Mouse (Mus musculus): ENCODE data around the gene Lgals3. TPM values are rescaled to one million over a fixed set of nuclear protein-coding genes. Genes with fewer than 3 reads are reported as not detected.

Gene Lgals3
- polyA plus RNA-seq, 1 experiment from 2014 or later = 13.7 TPM

DNA sequence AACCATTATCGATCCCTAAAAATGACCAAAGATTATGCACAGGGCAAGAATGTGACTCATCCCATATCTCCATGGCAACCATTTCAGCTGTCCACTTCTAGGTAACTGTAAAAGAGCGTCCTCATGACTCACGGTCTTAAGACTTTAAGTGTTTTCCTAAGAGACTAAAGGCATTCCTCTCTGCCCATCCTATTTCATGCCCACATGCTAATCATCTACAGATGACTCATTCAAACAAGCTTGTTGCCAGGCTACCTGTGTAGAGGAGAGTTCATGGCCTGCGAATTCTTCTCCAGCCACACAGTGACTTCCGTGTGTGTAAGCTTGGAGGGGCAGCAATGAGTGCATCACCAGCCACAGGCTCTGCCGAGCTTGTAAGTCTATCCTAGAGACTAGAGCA is 4.1 kb downstream of the Lgals3 start:
- peaks cover 31% of the 10 kb centered on the region for H3K4me1 ChIP-seq
- no peak for ATAC-seq
- H3K9ac ChIP-seq = no peak overlapping the region
- H3K27ac ChIP-seq = no peak overlapping the region
- no peaks in the 10 kb centered on the region for H3K9me3 ChIP-seq (replicated peaks)
- WGBS (ENCODE audit: insufficient replicate concordance) = 66% methylated on average over 6 of the region's 6 CpGs
- H3K4me2 ChIP-seq = no peak overlapping the region
- H3K36me3 ChIP-seq = no peaks in the 10 kb centered on the region
- H3K4me3 ChIP-seq = no peak overlapping the region
- peaks cover 55% of the 10 kb centered on the region for H3K27me3 ChIP-seq (replicated peaks)

- peak; percentile 84 for ATAC-seq
- Histone ChIP-seq H3K4me1 (peaks cover 23% of the 10 kb centered on the region), H3K36me3 (no peaks in the 10 kb centered on the region), H3K27me3 (replicated peaks) (peaks cover 61% of the 10 kb centered on the region), H3K27ac (no peak overlapping the region), H3K4me2 (peak overlapping the region; percentile 66), H3K4me3 (peak overlapping the region; percentile 36), H3K9me3 (replicated peaks) (no peaks in the 10 kb centered on the region), H3K9ac (peak overlapping the region; percentile 32; the same call in 1 of the 2 replicates)
- 10% methylated on average over 45 of the region's 49 CpGs for WGBS (ENCODE audit: insufficient replicate concordance)
These were observed 6.5 kb downstream of the Lgals3 start for GRCm38 (mm10) chr14:47373728-47374678.

DNA sequence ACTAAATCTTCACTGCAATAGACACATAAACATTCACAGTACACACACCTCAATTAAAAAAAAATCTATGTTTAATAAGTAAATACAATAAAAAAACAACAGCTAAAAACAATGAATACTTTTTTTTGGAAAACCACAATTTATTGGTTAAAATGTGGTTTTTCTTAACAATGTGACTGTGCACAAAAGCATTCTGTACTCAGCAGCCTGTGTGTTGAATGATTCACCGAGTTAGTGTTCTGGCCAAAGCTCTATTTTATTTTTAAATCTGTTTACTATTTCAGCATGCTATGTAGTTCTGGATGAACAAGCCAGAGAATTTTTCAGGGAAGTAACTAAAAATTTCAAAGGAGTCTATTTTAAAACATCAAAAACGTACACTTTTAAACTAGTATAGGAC is 9.0 kb downstream of the Lgals3 start:
- H3K4me3 ChIP-seq = no peak overlapping the region
- H3K27me3 ChIP-seq (replicated peaks) = peaks cover 44% of the 10 kb centered on the region

GRCm38 (mm10) chr14:47378336-47378735 is 10.8 kb downstream of the Lgals3 start:
- no peak overlapping the region for H3K4me2 ChIP-seq
- H3K9me3 ChIP-seq (replicated peaks) = no peaks in the 10 kb centered on the region
- ATAC-seq = no peak
- no peak overlapping the region for H3K4me3 ChIP-seq
- no peak overlapping the region for H3K9ac ChIP-seq
- no peak overlapping the region for H3K27ac ChIP-seq
- peaks cover 20% of the 10 kb centered on the region for H3K4me1 ChIP-seq
- peaks cover 27% of the 10 kb centered on the region for H3K27me3 ChIP-seq (replicated peaks)
- no peaks in the 10 kb centered on the region for H3K36me3 ChIP-seq
- 74% methylated on average over 7 of the region's 7 CpGs for WGBS (ENCODE audit: insufficient replicate concordance)

More for the DNA sequence above, 9.0 kb downstream of the Lgals3 start:
- Histone ChIP-seq H3K4me1 (peaks cover 23% of the 10 kb centered on the region), H3K9ac (no peak overlapping the region), H3K4me2 (no peak overlapping the region), H3K9me3 (replicated peaks) (no peaks in the 10 kb centered on the region), H3K27ac (no peak overlapping the region), H3K36me3 (no peaks in the 10 kb centered on the region)
- WGBS (ENCODE audit: insufficient replicate concordance) = 59% methylated on average over 2 of the region's 2 CpGs
- no peak for ATAC-seq

DNA sequence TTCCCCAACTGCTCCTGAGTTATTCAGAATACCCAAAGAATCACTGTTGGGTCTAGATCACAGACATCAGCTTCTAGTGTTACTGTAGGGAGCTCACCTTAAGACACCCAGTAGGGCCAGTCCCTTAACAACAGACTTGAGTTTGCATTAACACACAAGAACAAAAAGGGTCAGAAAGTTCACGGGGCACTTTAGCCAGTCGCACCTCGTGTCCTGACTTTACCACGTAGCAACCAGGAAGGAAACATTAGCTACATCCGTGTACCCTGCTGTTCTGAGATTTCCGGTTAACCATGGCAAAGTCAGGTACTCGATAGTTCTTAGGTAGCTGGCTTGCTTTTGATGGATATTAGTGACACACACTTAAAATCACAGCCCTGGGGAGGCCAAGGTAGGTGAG is 16.4 kb downstream of the Lgals3 start:
- no peaks in the 10 kb centered on the region for H3K27me3 ChIP-seq (replicated peaks)
- H3K27ac ChIP-seq = no peak overlapping the region
- 82% methylated on average over 7 of the region's 7 CpGs for WGBS (ENCODE audit: insufficient replicate concordance)
- H3K4me3 ChIP-seq = no peak overlapping the region
- no peaks in the 10 kb centered on the region for H3K4me1 ChIP-seq
- no peaks in the 10 kb centered on the region for H3K9me3 ChIP-seq (replicated peaks)
- ATAC-seq = no peak
- no peak overlapping the region for H3K4me2 ChIP-seq
- H3K36me3 ChIP-seq = peaks cover 37% of the 10 kb centered on the region
- H3K9ac ChIP-seq = no peak overlapping the region

GRCm38 (mm10) chr14:47384653-47385052 is 17.1 kb downstream of the Lgals3 start:
- Histone ChIP-seq H3K9me3 (replicated peaks) (no peaks in the 10 kb centered on the region), H3K9ac (no peak overlapping the region), H3K27me3 (replicated peaks) (no peaks in the 10 kb centered on the region), H3K4me2 (no peak overlapping the region), H3K4me1 (no peaks in the 10 kb centered on the region), H3K36me3 (peaks cover 45% of the 10 kb centered on the region), H3K27ac (no peak overlapping the region), H3K4me3 (no peak overlapping the region)
- WGBS (ENCODE audit: insufficient replicate concordance) = 87% methylated on average over 10 of the region's 10 CpGs
- ATAC-seq = no peak

DNA sequence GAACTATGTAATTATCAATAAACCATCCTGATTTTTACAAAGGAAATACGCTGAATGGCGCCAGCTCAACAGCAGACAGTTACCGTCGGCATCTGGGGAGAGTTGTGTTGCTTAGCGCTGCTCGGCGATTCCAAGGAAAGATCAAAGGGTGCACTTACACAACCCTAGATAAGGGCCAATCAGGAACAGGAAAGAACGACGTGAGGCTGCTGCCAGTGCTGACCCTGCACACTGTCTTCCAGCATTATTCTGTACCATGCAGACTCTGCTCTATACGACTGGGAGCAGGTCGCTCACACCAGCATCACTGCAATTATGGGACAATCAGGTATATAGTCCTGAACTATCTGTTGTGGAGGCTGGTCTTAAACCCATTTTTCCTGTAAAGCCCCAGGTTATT is 18.6 kb downstream of the Lgals3 start:
- no peak overlapping the region for H3K4me3 ChIP-seq
- no peaks in the 10 kb centered on the region for H3K27me3 ChIP-seq (replicated peaks)
- no peak overlapping the region for H3K4me2 ChIP-seq
- no peak overlapping the region for H3K27ac ChIP-seq
- H3K36me3 ChIP-seq = peaks cover 59% of the 10 kb centered on the region
- ATAC-seq = peak; percentile 44; the same call in 1 of the 2 replicates
- H3K4me1 ChIP-seq = no peaks in the 10 kb centered on the region
- WGBS (ENCODE audit: insufficient replicate concordance) = 76% methylated on average over 11 of the region's 11 CpGs
- H3K9ac ChIP-seq = no peak overlapping the region
- H3K9me3 ChIP-seq (replicated peaks) = no peaks in the 10 kb centered on the region

GRCm38 (mm10) chr14:47393354-47394094 is 26.0 kb downstream of the Lgals3 start:
- Histone ChIP-seq H3K4me1 (no peaks in the 10 kb centered on the region), H3K27ac (no peak overlapping the region), H3K27me3 (replicated peaks) (no peaks in the 10 kb centered on the region), H3K36me3 (peaks cover 100% of the 10 kb centered on the region), H3K9ac (no peak overlapping the region), H3K4me2 (no peak overlapping the region), H3K4me3 (no peak overlapping the region), H3K9me3 (replicated peaks) (no peaks in the 10 kb centered on the region)
- ATAC-seq = no peak
- 87% methylated on average over 10 of the region's 10 CpGs for WGBS (ENCODE audit: insufficient replicate concordance)

GRCm38 (mm10) chr14:47395007-47395406 is 27.5 kb downstream of the Lgals3 start:
- no peak overlapping the region for H3K27ac ChIP-seq
- no peak overlapping the region for H3K9ac ChIP-seq
- no peaks in the 10 kb centered on the region for H3K9me3 ChIP-seq (replicated peaks)
- H3K4me1 ChIP-seq = no peaks in the 10 kb centered on the region
- no peak overlapping the region for H3K4me3 ChIP-seq
- H3K4me2 ChIP-seq = no peak overlapping the region
- no peak for ATAC-seq
- no peaks in the 10 kb centered on the region for H3K27me3 ChIP-seq (replicated peaks)
- H3K36me3 ChIP-seq = peaks cover 100% of the 10 kb centered on the region
- WGBS (ENCODE audit: insufficient replicate concordance) = 94% methylated on average over 6 of the region's 6 CpGs

DNA sequence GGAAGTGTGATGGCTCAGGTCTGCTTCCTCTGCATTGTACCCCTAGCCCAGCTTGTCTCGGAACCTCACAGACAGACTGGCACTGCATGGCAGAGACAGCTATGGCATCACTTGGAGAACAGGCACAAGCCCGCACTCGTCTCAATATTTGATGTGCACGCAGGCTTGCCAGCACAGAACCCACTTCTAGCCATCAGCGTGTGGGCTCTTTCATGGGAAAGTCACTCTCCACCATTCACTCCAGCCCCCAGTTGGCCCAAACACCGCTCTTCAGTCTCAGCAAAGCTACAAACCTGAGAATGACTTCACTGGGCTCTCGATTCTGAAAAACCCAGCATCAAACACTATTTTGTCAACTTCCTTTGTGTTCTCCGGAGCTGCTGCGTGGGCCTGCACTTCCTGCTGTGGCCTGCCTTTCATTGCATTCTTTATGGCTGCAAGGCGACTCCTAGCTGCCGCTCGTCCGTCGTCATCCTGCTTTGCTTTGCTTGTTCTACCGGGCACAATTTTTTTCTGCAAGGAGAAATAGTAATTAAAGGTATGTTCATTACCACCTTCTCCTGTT is 28.0 kb downstream of the Lgals3 start:
- no peak for ATAC-seq
- H3K4me3 ChIP-seq = no peak overlapping the region
- H3K9me3 ChIP-seq (replicated peaks) = no peaks in the 10 kb centered on the region
- H3K9ac ChIP-seq = no peak overlapping the region
- no peak overlapping the region for H3K4me2 ChIP-seq
- no peaks in the 10 kb centered on the region for H3K4me1 ChIP-seq
- H3K27me3 ChIP-seq (replicated peaks) = no peaks in the 10 kb centered on the region
- no peak overlapping the region for H3K27ac ChIP-seq
- H3K36me3 ChIP-seq = peaks cover 100% of the 10 kb centered on the region
- WGBS (ENCODE audit: insufficient replicate concordance) = 91% methylated on average over 15 of the region's 15 CpGs

DNA sequence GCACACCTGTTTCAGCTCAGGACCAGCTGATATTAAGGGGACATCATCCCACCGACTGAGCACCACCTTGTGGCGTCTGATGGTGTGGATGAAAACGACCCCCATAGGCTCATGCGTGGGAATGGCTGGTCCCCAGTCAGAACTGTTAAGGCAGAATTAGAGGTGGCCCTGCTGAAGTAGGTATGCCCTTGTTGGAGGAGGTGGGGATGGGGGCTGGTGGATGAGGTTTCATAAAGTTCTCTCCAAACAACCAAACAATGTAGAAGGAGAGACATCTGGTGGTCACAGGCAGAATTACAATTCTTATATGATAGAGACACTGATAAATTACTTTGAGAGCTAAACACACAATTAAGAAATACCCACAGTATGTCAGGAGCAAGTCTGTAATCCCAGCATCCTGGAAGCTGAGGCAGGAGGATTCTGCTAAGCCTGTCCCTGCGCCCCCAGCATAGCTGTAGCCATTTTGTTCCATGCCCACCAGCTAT is 28.7 kb downstream of the Lgals3 start:
- H3K4me3 ChIP-seq = no peak overlapping the region
- peaks cover 100% of the 10 kb centered on the region for H3K36me3 ChIP-seq
- H3K9me3 ChIP-seq (replicated peaks) = no peaks in the 10 kb centered on the region
- no peak overlapping the region for H3K4me2 ChIP-seq
- H3K27me3 ChIP-seq (replicated peaks) = no peaks in the 10 kb centered on the region
- H3K27ac ChIP-seq = no peak overlapping the region
- no peak for ATAC-seq
- no peaks in the 10 kb centered on the region for H3K4me1 ChIP-seq
- H3K9ac ChIP-seq = no peak overlapping the region
- 72% methylated on average over 5 of the region's 5 CpGs for WGBS (ENCODE audit: insufficient replicate concordance)

DNA sequence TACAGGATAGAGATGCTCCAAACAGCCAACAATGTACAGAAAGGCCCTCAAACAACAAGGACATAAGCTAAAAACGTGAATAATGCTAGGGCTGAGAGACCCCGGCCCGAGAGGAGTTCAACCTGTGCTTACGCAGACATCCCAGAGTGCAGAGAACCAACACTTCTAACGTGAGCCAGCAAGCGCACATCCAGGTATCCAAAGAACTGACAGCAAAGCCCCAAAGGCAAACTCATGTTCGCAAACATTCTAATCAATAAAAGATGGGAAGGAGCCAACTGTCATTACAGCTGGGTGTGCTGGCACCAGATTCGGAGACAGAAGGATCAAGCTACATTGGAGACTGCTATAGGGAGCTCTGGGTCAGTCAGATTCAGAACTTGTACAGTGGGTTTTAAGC is 35.2 kb downstream of the Lgals3 start:
- Histone ChIP-seq H3K4me1 (no peaks in the 10 kb centered on the region), H3K9ac (no peak overlapping the region), H3K36me3 (peaks cover 100% of the 10 kb centered on the region), H3K27me3 (replicated peaks) (no peaks in the 10 kb centered on the region), H3K27ac (no peak overlapping the region), H3K4me2 (no peak overlapping the region), H3K4me3 (no peak overlapping the region), H3K9me3 (replicated peaks) (no peaks in the 10 kb centered on the region)
- 89% methylated on average over 8 of the region's 8 CpGs for WGBS (ENCODE audit: insufficient replicate concordance)
- ATAC-seq = no peak

Measured in liver, embryonic 12.5 days (tissue).